ENCODE assay signal across 35 mouse cellular contexts in the genomic region with DNA sequence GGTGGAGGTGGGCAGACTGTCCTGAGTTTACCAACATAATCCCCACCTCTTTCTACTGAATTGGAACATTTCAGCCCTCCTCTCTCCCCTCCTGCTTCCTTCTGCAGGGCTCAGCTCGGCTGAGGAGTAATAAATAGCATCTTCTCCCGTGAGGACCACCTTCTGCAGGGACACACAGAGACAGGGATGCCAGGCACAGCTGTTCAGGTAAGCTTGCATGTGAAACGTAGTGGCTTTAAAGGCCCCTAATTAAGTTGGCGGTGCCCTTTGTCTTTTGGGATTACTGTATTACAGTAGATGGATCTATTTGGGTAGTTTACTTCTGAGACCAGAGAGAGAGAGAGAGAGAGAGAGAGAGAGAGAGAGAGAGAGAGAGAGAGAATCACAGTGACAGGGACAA.
"Had no signal": no experiment of that assay in that cellular context is flagged by ENCODE, and none has a peak within 500 bp of the region (broad histone marks: within the 10 kb centered on the region; RNA-seq: fewer than 3 reads in every experiment).

No protein-coding gene starts in this region.

- H3K4me3 ChIP-seq: heart, embryonic 12.5 days; heart, embryonic 13.5 days; heart, embryonic 15.5 days; hindbrain, embryonic 10.5 days; hindbrain, embryonic 12.5 days; hindbrain, embryonic 13.5 days; hindbrain, embryonic 15.5 days; intestine, embryonic 15.5 days; kidney, embryonic 15.5 days; layer of hippocampus, adult 2 months; left cerebral cortex, adult 2 months had no signal

- H3K9ac ChIP-seq: heart, embryonic 12.5 days; heart, embryonic 13.5 days; heart, embryonic 15.5 days; hindbrain, embryonic 12.5 days; hindbrain, embryonic 13.5 days; hindbrain, embryonic 14.5 days; hindbrain, embryonic 15.5 days; intestine, embryonic 15.5 days; kidney, embryonic 15.5 days had no signal

- H3K9me3 ChIP-seq: heart, embryonic 12.5 days; heart, embryonic 13.5 days; heart, embryonic 15.5 days; hindbrain, embryonic 10.5 days; hindbrain, embryonic 12.5 days; hindbrain, embryonic 13.5 days; hindbrain, embryonic 15.5 days; intestine, embryonic 15.5 days; kidney, embryonic 15.5 days had no signal

- H3K27me3 ChIP-seq: heart, embryonic 12.5 days; heart, embryonic 13.5 days; heart, embryonic 15.5 days; hindbrain, embryonic 12.5 days; hindbrain, embryonic 13.5 days; hindbrain, embryonic 15.5 days; intestine, embryonic 15.5 days; kidney, embryonic 15.5 days had no signal

- H3K36me3 ChIP-seq: heart, embryonic 12.5 days; heart, embryonic 13.5 days; heart, embryonic 15.5 days; hindbrain, embryonic 10.5 days; hindbrain, embryonic 12.5 days; hindbrain, embryonic 13.5 days; hindbrain, embryonic 15.5 days; intestine, embryonic 15.5 days; kidney, embryonic 15.5 days had no signal

- H3K27ac ChIP-seq: heart, embryonic 13.5 days; heart, embryonic 15.5 days; hindbrain, embryonic 10.5 days; hindbrain, embryonic 12.5 days; hindbrain, embryonic 13.5 days; hindbrain, embryonic 14.5 days; hindbrain, embryonic 15.5 days; hindbrain, postnatal 0 days; intestine, embryonic 15.5 days; kidney, embryonic 15.5 days; kidney, postnatal 0 days; layer of hippocampus, adult 2 months; left cerebral cortex, adult 2 months had no signal

- DNase-seq: heart, postnatal 10 days; heart, postnatal 14 days; heart, postnatal 36 days; heart, postnatal 4 days; kidney, adult 11 months; kidney, adult 18-20 months; kidney, adult 2 months; kidney, adult 8-10 months; kidney, adult 9 months; kidney, postnatal 10 days; kidney, postnatal 14 days; kidney, postnatal 25 days; kidney, postnatal 36 days; kidney, postnatal 4 days; layer of hippocampus, adult 9-11 months; layer of hippocampus, postnatal 36 days had no signal

- H3K4me2 ChIP-seq: heart, embryonic 11.5 days; heart, embryonic 12.5 days; heart, embryonic 13.5 days; heart, embryonic 15.5 days; hindbrain, embryonic 12.5 days; hindbrain, embryonic 13.5 days; hindbrain, embryonic 14.5 days; hindbrain, embryonic 15.5 days; intestine, embryonic 15.5 days; kidney, embryonic 15.5 days had no signal

- H3K4me1 ChIP-seq: heart, embryonic 12.5 days; heart, embryonic 13.5 days; heart, embryonic 15.5 days; hindbrain, embryonic 10.5 days; hindbrain, embryonic 12.5 days; hindbrain, embryonic 15.5 days; intestine, embryonic 15.5 days; kidney, embryonic 15.5 days had no signal

- ATAC-seq: hindbrain, embryonic 16.5 days; hindbrain, postnatal 0 days; inflammation-experienced regulatory T-cells, adult 6 months; intestine, embryonic 15.5 days; intestine, embryonic 16.5 days; intestine, postnatal 0 days had no signal
